Mouse (Mus musculus): ENCODE measurements around the gene Zfp143.

DNA sequence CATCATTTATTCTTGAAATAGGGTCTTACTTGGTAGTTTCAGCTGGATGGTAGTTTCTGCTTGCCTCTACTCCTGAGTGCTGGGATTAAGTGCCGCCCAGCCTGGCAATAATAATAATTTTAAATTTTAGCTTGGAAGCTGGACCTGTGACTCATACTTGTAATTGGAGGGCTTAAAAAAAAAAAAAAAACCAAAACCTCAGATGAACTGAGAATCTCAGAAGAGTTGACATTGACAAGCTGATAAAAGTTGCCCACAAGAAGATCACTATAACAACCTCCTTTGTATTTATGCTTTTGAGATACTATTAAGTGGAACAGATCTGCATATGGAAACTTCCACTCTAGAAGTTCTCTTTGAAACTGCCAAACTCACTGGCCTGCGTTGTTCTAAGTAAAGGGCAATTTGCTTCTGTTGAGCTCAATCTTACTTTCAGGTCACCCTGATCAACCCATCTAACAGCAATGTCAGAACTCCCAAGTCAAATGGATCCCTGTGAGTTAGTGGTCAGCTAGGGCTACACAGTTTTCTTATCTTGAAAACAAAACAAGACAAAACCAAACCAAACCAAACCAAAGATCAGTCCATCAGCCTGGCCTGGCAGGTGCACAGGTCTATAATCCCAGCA lies 59.3 kb downstream of the Zfp143 start:
- TF ChIP-seq POLR2A (IDR thresholded peaks at IDR 0.05; ENCODE audit: insufficient read length, low read depth) (no peak), SRF (IDR thresholded peaks at IDR 0.05; ENCODE audit: control insufficient read depth, insufficient read length, low read depth) (no peak), TCF3 (IDR thresholded peaks at IDR 0.05; ENCODE audit: insufficient read length, low read depth) (no peak)

Measured in myocyte (in vitro differentiated cells).